In genomic region chr12:5099572-5099971, GRCm38 (mm10) we compare ENCODE assay signal across 17 mouse cellular contexts.
DNase-seq lines count a peak whose midpoint lies in the region; ATAC-seq and TF ChIP-seq lines count a peak whose summit lies in the region.
"Had no signal": no experiment of that assay in that cellular context is flagged by ENCODE, and none has a peak within 500 bp of the region (broad histone marks: within the 10 kb centered on the region; RNA-seq: fewer than 3 reads in every experiment).

No protein-coding gene starts in this region.

- H3K79me2 ChIP-seq in heart, adult 2 months (replicated peaks; ENCODE audit: control insufficient read depth, insufficient read depth, low read length) = no peaks in the 10 kb centered on the region

- DNase-seq in adrenal gland, adult (ENCODE audit: inconsistent age in 2 of 2, low spot score in 1 of 2) = peak; percentile 22 to 77
- DNase-seq in adrenal gland, adult 18-20 months (ENCODE audit: low spot score in 2 of 2) = no peak
- DNase-seq in heart, adult 2 months = no peak
- DNase-seq in heart, postnatal 14 days = no peak
- peak; percentile 70 for DNase-seq in midbrain, embryonic 14.5 days
- DNase-seq in midbrain, embryonic 11.5 days (ENCODE audit: low spot score, missing footprints) = no peak
- no peak for DNase-seq in frontal cortex, postnatal 10 days (ENCODE audit: low spot score in 2 of 2)
- DNase-seq: cerebellum, adult 11-12 months; embryo, embryonic 11 days; kidney, adult 8-10 months; liver; right cerebral cortex, postnatal 4 days had no signal

- no peaks in the 10 kb centered on the region for H3K27me3 ChIP-seq in heart, adult 2 months (ENCODE audit: control insufficient read depth, insufficient read depth, low read length)
- no peaks in the 10 kb centered on the region for H3K27me3 ChIP-seq in midbrain, embryonic 14.5 days (ENCODE audit: control insufficient read depth, insufficient read depth, low read length)
- no peaks in the 10 kb centered on the region for H3K27me3 ChIP-seq in midbrain, embryonic 11.5 days (ENCODE audit: control insufficient read depth, insufficient read depth, low read length)
- H3K27me3 ChIP-seq: hindbrain, embryonic 13.5 days; lung, embryonic 15.5 days; megakaryocyte, embryonic 14.5 days had no signal

- TF ChIP-seq POLR2A in heart, adult 2 months (IDR thresholded peaks at IDR 0.05; ENCODE audit: insufficient read depth, low read depth, low read length) = no peak
- no peak for TF ChIP-seq POLR2A in cortical plate, adult 2 months (IDR thresholded peaks at IDR 0.05; ENCODE audit: extremely low read depth, insufficient read depth, low read length)

- peak; percentile 19; the same call in 1 of the 2 replicates for TF ChIP-seq CTCF in heart, adult 2 months (IDR thresholded peaks at IDR 0.05)
- peak; percentile 40; the same call in 1 of the 2 replicates for TF ChIP-seq CTCF in cortical plate, adult 2 months (IDR thresholded peaks at IDR 0.05; ENCODE audit: extremely low read depth, insufficient read depth, low read length)

- no peak overlapping the region for H3K4me3 ChIP-seq in heart, adult 2 months
- H3K4me3 ChIP-seq in midbrain, embryonic 14.5 days (replicated peaks; ENCODE audit: low read depth, low read length) = no peak overlapping the region
- no peak overlapping the region for H3K4me3 ChIP-seq in midbrain, embryonic 11.5 days (ENCODE audit: low read depth, low read length)
- H3K4me3 ChIP-seq in cortical plate, adult 2 months (ENCODE audit: insufficient read depth, low read length) = no peak overlapping the region
- H3K4me3 ChIP-seq: erythroblast, embryonic 14.5 days; hindbrain, embryonic 13.5 days; lung, embryonic 15.5 days; megakaryocyte, embryonic 14.5 days had no signal

- no peak overlapping the region for H3K9ac ChIP-seq in heart, adult 2 months (ENCODE audit: low read depth, low read length)
- no peak overlapping the region for H3K9ac ChIP-seq in midbrain, embryonic 14.5 days (replicated peaks; ENCODE audit: low read length)
- H3K9ac ChIP-seq in midbrain, embryonic 11.5 days (ENCODE audit: low read length) = no peak overlapping the region
- H3K9ac ChIP-seq: hindbrain, embryonic 13.5 days; lung, embryonic 15.5 days had no signal

- H3K27ac ChIP-seq in heart, adult 2 months = no peak overlapping the region
- H3K27ac ChIP-seq in midbrain, embryonic 14.5 days (replicated peaks; ENCODE audit: low read depth, low read length) = no peak overlapping the region
- no peak overlapping the region for H3K27ac ChIP-seq in midbrain, embryonic 11.5 days (ENCODE audit: low read depth, low read length)
- no peak overlapping the region for H3K27ac ChIP-seq in cortical plate, adult 2 months (ENCODE audit: insufficient read depth, low read length)
- H3K27ac ChIP-seq: lung, embryonic 15.5 days had no signal

- intact Hi-C loops in heart, adult 2 months (cut with DNase I) = no loop called here
- intact Hi-C loops in heart, postnatal 14 days (cut with DNase I) = no loop called here

- H3K4me1 ChIP-seq in heart, adult 2 months (ENCODE audit: control insufficient read depth, insufficient read depth, low read length) = no peaks in the 10 kb centered on the region
- no peaks in the 10 kb centered on the region; the same call in 1 of the 2 replicates for H3K4me1 ChIP-seq in midbrain, embryonic 14.5 days (ENCODE audit: control insufficient read depth, insufficient read depth, low read length)
- no peaks in the 10 kb centered on the region for H3K4me1 ChIP-seq in midbrain, embryonic 11.5 days (ENCODE audit: control insufficient read depth, insufficient read depth, low read length)
- H3K4me1 ChIP-seq in cortical plate, adult 2 months (ENCODE audit: control insufficient read depth, insufficient read depth, low read length) = no peaks in the 10 kb centered on the region
- H3K4me1 ChIP-seq: megakaryocyte, embryonic 14.5 days had no signal

- ATAC-seq in midbrain, embryonic 14.5 days (ENCODE audit: low FRiP score, low TSS enrichment) = no peak
- no peak for ATAC-seq in midbrain, embryonic 11.5 days (ENCODE audit: low FRiP score)

- TF ChIP-seq EP300 in heart, adult 2 months (IDR thresholded peaks at IDR 0.05; ENCODE audit: insufficient read depth, low read depth, low read length) = no peak

- 60% methylated on average over 9 of the region's 9 CpGs for WGBS in heart, adult 2 months
- WGBS in midbrain, embryonic 14.5 days = 93% methylated on average over 9 of the region's 9 CpGs
- WGBS in midbrain, embryonic 11.5 days = 88% methylated on average over 9 of the region's 9 CpGs

- no peak overlapping the region for H3K4me2 ChIP-seq in midbrain, embryonic 14.5 days (ENCODE audit: low read length)
- no peak overlapping the region for H3K4me2 ChIP-seq in midbrain, embryonic 11.5 days
- H3K4me2 ChIP-seq: hindbrain, embryonic 13.5 days; lung, embryonic 15.5 days had no signal

- no peaks in the 10 kb centered on the region for H3K9me3 ChIP-seq in midbrain, embryonic 14.5 days (ENCODE audit: control insufficient read depth, low read length)
- H3K9me3 ChIP-seq in midbrain, embryonic 11.5 days (ENCODE audit: control insufficient read depth, low read length) = no peaks in the 10 kb centered on the region
- H3K9me3 ChIP-seq: hindbrain, embryonic 13.5 days; lung, embryonic 15.5 days had no signal

- no peaks in the 10 kb centered on the region for H3K36me3 ChIP-seq in heart, adult 2 months (ENCODE audit: control insufficient read depth, insufficient read depth, low read length)
- peaks cover 14% of the 10 kb centered on the region for H3K36me3 ChIP-seq in midbrain, embryonic 14.5 days (ENCODE audit: control insufficient read depth, insufficient read depth, low read length)
- no peaks in the 10 kb centered on the region for H3K36me3 ChIP-seq in midbrain, embryonic 11.5 days (ENCODE audit: control insufficient read depth, insufficient read depth, low read length)
- H3K36me3 ChIP-seq: lung, embryonic 15.5 days had no signal

Comparison
In these comparisons a context has a peak if more than half of its experiments do, and no peak if none do; other contexts are left out.
1. DNase-seq: peak in adrenal gland, adult (2 of 2) and midbrain, embryonic 14.5 days (single experiment); none in adrenal gland, adult 18-20 months (0 of 2), heart, adult 2 months (0 of 2), heart, postnatal 14 days (0 of 2), midbrain, embryonic 11.5 days (single experiment) and frontal cortex, postnatal 10 days (0 of 2).